Mouse (Mus musculus) neural tube, embryonic 13.5 days (tissue): ENCODE measurements around the gene Aff3. TPM values are rescaled to one million over a fixed set of nuclear protein-coding genes. Genes with fewer than 3 reads are reported as not detected.
A peak's percentile ranks its signal among the peaks of the same experiment; 100 is the strongest.

Experiments used
- ATAC-seq: fragments of 200-750 bp; cut with Nextera tagmentation; 2 replicates; pipeline ENCODE4 v1.8.0; 2017; ENCODE audit warnings: low read depth, mild to moderate bottlenecking, moderate TSS enrichment, moderate library complexity
- H3K27ac ChIP-seq: fragments of 300-500 bp; sonication (generic); replicated peaks from 2 replicates; pipeline ENCODE4 v1.5.1; 2015; ENCODE audit warnings: moderate library complexity, mild to moderate bottlenecking, inconsistent platforms
- H3K27me3 ChIP-seq: fragments of 300-500 bp; sonication (generic); 2 replicates; pipeline ENCODE4 v1.6.1; 2015; ENCODE audit warnings: mild to moderate bottlenecking, inconsistent platforms
- H3K36me3 ChIP-seq: fragments of 300-500 bp; sonication (generic); 2 replicates; pipeline ENCODE4 v1.6.1; 2015; ENCODE audit warnings: mild to moderate bottlenecking, inconsistent platforms
- H3K4me1 ChIP-seq: fragments of 300-500 bp; sonication (generic); replicated peaks from 2 replicates; pipeline ENCODE4 v1.6.1; 2015; ENCODE audit warnings: inconsistent platforms
- H3K4me2 ChIP-seq: fragments of 300-500 bp; sonication (generic); 2 replicates; pipeline ENCODE4 v1.6.1; 2015; ENCODE audit warnings: inconsistent platforms, mild to moderate bottlenecking, moderate library complexity
- H3K4me3 ChIP-seq: fragments of 300-500 bp; sonication (generic); 2 replicates; pipeline ENCODE4 v1.5.1; 2015; ENCODE audit warnings: mild to moderate bottlenecking, inconsistent platforms
- H3K9ac ChIP-seq: fragments of 300-500 bp; sonication (generic); 2 replicates; pipeline ENCODE4 v1.6.1; 2015; ENCODE audit warnings: moderate library complexity, mild to moderate bottlenecking, inconsistent platforms
- H3K9me3 ChIP-seq: fragments of 300-500 bp; sonication (generic); 2 replicates; pipeline ENCODE4 v1.6.1; 2016; ENCODE audit warnings: inconsistent platforms
- WGBS: fragments of 180-500 bp; shearing (Covaris S2); methylation state at CpG from one replicate; pipeline ENCODE4 v1.1.7; 2015; 5-methylcytosine and 5-hydroxymethylcytosine counted together
- polyA plus RNA-seq: library from polyadenylated mRNA; unstranded; fragments of >200 nt; fragmentation: Nextera tagmentation; extraction: Ambion mirVana; gene quantifications from 2 replicates; pipeline ENCODE4 v1.2.1, GENCODE M21; 2015

Aff3 gene
- polyA plus RNA-seq, 1 experiment from 2014 or later = 32.1 TPM

GRCm38 (mm10) chr1:38239516-38239915, 425.2 kb downstream of the Aff3 start:
- Histone ChIP-seq H3K9ac (no peak overlapping the region), H3K4me1 (peaks cover 18% of the 10 kb centered on the region), H3K4me3 (no peak overlapping the region), H3K27me3 (no peaks in the 10 kb centered on the region), H3K4me2 (no peak overlapping the region), H3K36me3 (no peaks in the 10 kb centered on the region), H3K27ac (no peak overlapping the region), H3K9me3 (no peaks in the 10 kb centered on the region)
- 95% methylated on average over 16 of the region's 16 CpGs for WGBS
- ATAC-seq = no peak

GRCm38 (mm10) chr1:38237831-38238230, 426.9 kb downstream of the Aff3 start:
- no peak overlapping the region for H3K4me3 ChIP-seq
- peak overlapping the region; percentile 40; the same call in 1 of the 2 replicates for H3K27ac ChIP-seq
- H3K36me3 ChIP-seq = no peaks in the 10 kb centered on the region
- no peaks in the 10 kb centered on the region for H3K27me3 ChIP-seq
- no peak overlapping the region for H3K4me2 ChIP-seq
- H3K9ac ChIP-seq = no peak overlapping the region
- H3K4me1 ChIP-seq = peaks cover 18% of the 10 kb centered on the region
- 89% methylated on average over 9 of the region's 9 CpGs for WGBS
- no peaks in the 10 kb centered on the region for H3K9me3 ChIP-seq
- no peak for ATAC-seq

GRCm38 (mm10) chr1:38237027-38237787, 427.5 kb downstream of the Aff3 start:
- Histone ChIP-seq H3K4me2 (no peak overlapping the region), H3K9ac (no peak overlapping the region), H3K4me3 (no peak overlapping the region), H3K27ac (peak overlapping the region; percentile 40), H3K9me3 (no peaks in the 10 kb centered on the region), H3K36me3 (no peaks in the 10 kb centered on the region), H3K27me3 (no peaks in the 10 kb centered on the region), H3K4me1 (peaks cover 18% of the 10 kb centered on the region)
- no peak for ATAC-seq
- 53% methylated on average over 7 of the region's 7 CpGs for WGBS

GRCm38 (mm10) chr1:38233121-38233520, 431.6 kb downstream of the Aff3 start:
- no peak overlapping the region for H3K27ac ChIP-seq
- no peak for ATAC-seq
- H3K27me3 ChIP-seq = no peaks in the 10 kb centered on the region
- 90% methylated on average over 5 of the region's 5 CpGs for WGBS
- no peak overlapping the region for H3K4me3 ChIP-seq
- H3K36me3 ChIP-seq = peaks cover 5% of the 10 kb centered on the region; the same call in 1 of the 2 replicates
- H3K9ac ChIP-seq = no peak overlapping the region
- H3K4me1 ChIP-seq = peaks cover 7% of the 10 kb centered on the region
- no peak overlapping the region for H3K4me2 ChIP-seq
- 0 out of 2 replicates have a peak, but pooled peaks cover 4% of the 10 kb centered on the region for H3K9me3 ChIP-seq

GRCm38 (mm10) chr1:38230041-38230440, 434.7 kb downstream of the Aff3 start:
- no peak overlapping the region for H3K4me3 ChIP-seq
- peaks cover 29% of the 10 kb centered on the region for H3K9me3 ChIP-seq
- ATAC-seq = no peak
- H3K4me1 ChIP-seq = no peaks in the 10 kb centered on the region
- no peak overlapping the region for H3K4me2 ChIP-seq
- WGBS = 86% methylated on average over 8 of the region's 8 CpGs
- no peaks in the 10 kb centered on the region for H3K27me3 ChIP-seq
- no peak overlapping the region for H3K9ac ChIP-seq
- peaks cover 20% of the 10 kb centered on the region for H3K36me3 ChIP-seq
- H3K27ac ChIP-seq = no peak overlapping the region

- no peak for ATAC-seq
- Histone ChIP-seq H3K9ac (no peak overlapping the region), H3K27ac (no peak overlapping the region), H3K4me1 (no peaks in the 10 kb centered on the region), H3K4me3 (no peak overlapping the region), H3K4me2 (no peak overlapping the region), H3K27me3 (no peaks in the 10 kb centered on the region), H3K36me3 (peaks cover 33% of the 10 kb centered on the region), H3K9me3 (peaks cover 42% of the 10 kb centered on the region)
- WGBS = 91% methylated on average over 4 of the region's 4 CpGs
These were observed 435.9 kb downstream of the Aff3 start for GRCm38 (mm10) chr1:38228806-38229205.

GRCm38 (mm10) chr1:38225166-38225565, 439.6 kb downstream of the Aff3 start:
- 96% methylated on average over 3 of the region's 3 CpGs for WGBS
- Histone ChIP-seq H3K27me3 (no peaks in the 10 kb centered on the region), H3K4me3 (no peak overlapping the region), H3K36me3 (peaks cover 38% of the 10 kb centered on the region), H3K9me3 (peaks cover 53% of the 10 kb centered on the region), H3K9ac (no peak overlapping the region), H3K27ac (no peak overlapping the region), H3K4me2 (no peak overlapping the region), H3K4me1 (no peaks in the 10 kb centered on the region)
- no peak for ATAC-seq

GRCm38 (mm10) chr1:38222160-38222559, 442.6 kb downstream of the Aff3 start:
- Histone ChIP-seq H3K4me1 (peaks cover 12% of the 10 kb centered on the region), H3K27ac (no peak overlapping the region), H3K4me3 (no peak overlapping the region), H3K36me3 (peaks cover 29% of the 10 kb centered on the region), H3K27me3 (no peaks in the 10 kb centered on the region), H3K9ac (no peak overlapping the region), H3K9me3 (peaks cover 41% of the 10 kb centered on the region), H3K4me2 (no peak overlapping the region)
- ATAC-seq = no peak
- 70% methylated on average over 1 of the region's 1 CpGs for WGBS

- WGBS = 84% methylated on average over 8 of the region's 8 CpGs
- Histone ChIP-seq H3K4me2 (no peak overlapping the region), H3K36me3 (peaks cover 25% of the 10 kb centered on the region), H3K9me3 (peaks cover 36% of the 10 kb centered on the region), H3K9ac (no peak overlapping the region), H3K4me1 (peaks cover 12% of the 10 kb centered on the region), H3K27me3 (no peaks in the 10 kb centered on the region), H3K27ac (no peak overlapping the region), H3K4me3 (no peak overlapping the region)
- ATAC-seq = no peak
These were observed 443.3 kb downstream of the Aff3 start for GRCm38 (mm10) chr1:38221431-38221830.

GRCm38 (mm10) chr1:38217912-38218795, 446.6 kb downstream of the Aff3 start:
- peak overlapping the region; percentile 47; the same call in 1 of the 2 replicates for H3K9ac ChIP-seq
- no peak overlapping the region for H3K4me3 ChIP-seq
- H3K36me3 ChIP-seq = 0 out of 2 replicates have a peak, but pooled peaks cover 5% of the 10 kb centered on the region
- H3K9me3 ChIP-seq = peaks cover 5% of the 10 kb centered on the region; the same call in 1 of the 2 replicates
- WGBS = 60% methylated on average over 31 of the region's 31 CpGs
- peak overlapping the region; percentile 52 for H3K27ac ChIP-seq
- no peaks in the 10 kb centered on the region for H3K27me3 ChIP-seq
- peaks cover 31% of the 10 kb centered on the region for H3K4me1 ChIP-seq
- no peak for ATAC-seq
- H3K4me2 ChIP-seq = peak overlapping the region; percentile 34

- H3K27ac ChIP-seq = peak overlapping the region; percentile 23; the same call in 1 of the 2 replicates
These were observed 447.7 kb downstream of the Aff3 start for GRCm38 (mm10) chr1:38217098-38217497.

GRCm38 (mm10) chr1:38213377-38213776, 451.4 kb downstream of the Aff3 start:
- 0 out of 2 replicates have a peak, but pooled peaks cover 3% of the 10 kb centered on the region for H3K27me3 ChIP-seq
- ATAC-seq = no peak
- 57% methylated on average over 3 of the region's 3 CpGs for WGBS
- no peaks in the 10 kb centered on the region for H3K9me3 ChIP-seq
- no peak overlapping the region for H3K4me3 ChIP-seq
- H3K36me3 ChIP-seq = peaks cover 24% of the 10 kb centered on the region
- H3K9ac ChIP-seq = no peak overlapping the region
- peaks cover 34% of the 10 kb centered on the region for H3K4me1 ChIP-seq
- H3K4me2 ChIP-seq = no peak overlapping the region
- no peak overlapping the region for H3K27ac ChIP-seq

More at GRCm38 (mm10) chr1:38217098-38217497, 447.7 kb downstream of the Aff3 start:
- WGBS = 74% methylated on average over 5 of the region's 5 CpGs
- H3K9me3 ChIP-seq = no peaks in the 10 kb centered on the region
- no peak for ATAC-seq
- peaks cover 38% of the 10 kb centered on the region for H3K4me1 ChIP-seq
- H3K27me3 ChIP-seq = no peaks in the 10 kb centered on the region
- 0 out of 2 replicates have a peak, but pooled peaks cover 5% of the 10 kb centered on the region for H3K36me3 ChIP-seq
- no peak overlapping the region for H3K9ac ChIP-seq
- no peak overlapping the region for H3K4me3 ChIP-seq
- H3K4me2 ChIP-seq = no peak overlapping the region
